Mouse (Mus musculus) v-Abl transformed pro-B cells (cell line): ENCODE results near the gene Tmem212.

Experiments
- in situ Hi-C, 2 experiments: fragments of 400-800 bp; cut with MboI; formaldehyde crosslinking; loops; one replicate each; pipeline ENCODE4 v1.15.1; 2025; ENCODE audit not compliant: unreplicated experiment in 2 of 2

The Tmem212 gene

GRCm38 (mm10) chr3:27901846-27902245, 5.7 kb upstream of the Tmem212 start:
- in situ Hi-C loops: no loop called here

- in situ Hi-C loops: no loop called here
Measured at GRCm38 (mm10) chr3:27899012-27899726, 3.0 kb upstream of the Tmem212 start.

- in situ Hi-C loops: no loop called here
Measured at GRCm38 (mm10) chr3:27898178-27898577, 2.0 kb upstream of the Tmem212 start.

- in situ Hi-C loops: no loop called here
Measured at GRCm38 (mm10) chr3:27886578-27886977, 9.6 kb downstream of the Tmem212 start.

GRCm38 (mm10) chr3:27885585-27885984, 10.6 kb downstream of the Tmem212 start:
- in situ Hi-C loops: no loop called here

- in situ Hi-C loops: no loop called here
Measured at GRCm38 (mm10) chr3:27881897-27882835, 14.0 kb downstream of the Tmem212 start.

DNA sequence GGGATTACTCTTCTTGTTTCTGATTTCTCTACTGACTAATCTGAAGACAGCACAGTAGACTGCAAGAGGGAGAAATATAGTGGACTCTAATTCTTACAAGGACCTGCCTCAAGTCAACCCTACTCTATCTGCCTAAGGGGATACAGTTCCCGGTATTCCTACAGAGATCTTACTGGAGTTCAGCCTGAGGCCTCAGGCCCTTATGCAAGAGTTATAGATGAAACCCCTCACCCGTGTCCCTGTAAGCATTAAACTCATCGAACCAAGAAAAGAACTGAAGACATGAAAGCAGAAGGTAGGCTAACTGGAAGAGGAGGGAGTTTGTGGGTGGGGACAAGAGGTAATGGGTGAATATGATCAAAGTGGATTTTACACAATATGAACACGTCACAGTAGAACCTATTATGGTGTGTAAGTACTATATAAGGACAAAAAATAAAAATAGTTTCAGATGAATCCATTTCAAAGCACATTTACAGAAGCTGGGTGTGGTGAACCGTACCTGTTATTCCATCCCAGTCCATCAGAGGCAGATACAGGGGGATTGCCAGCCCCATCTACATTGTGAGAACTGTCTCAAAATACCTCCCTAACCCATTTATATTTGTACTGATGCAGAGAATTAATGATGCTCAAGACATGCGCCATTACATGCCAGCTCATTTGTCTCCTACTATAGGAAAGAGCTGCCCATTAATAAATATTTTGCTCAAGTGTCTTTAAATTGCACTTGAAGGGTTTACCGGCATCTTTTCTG, 17.1 kb downstream of the Tmem212 start:
- in situ Hi-C loops: no loop called here

GRCm38 (mm10) chr3:27873268-27874073, 22.7 kb downstream of the Tmem212 start:
- in situ Hi-C loops: no loop called here

- in situ Hi-C loops: no loop called here
Measured at GRCm38 (mm10) chr3:27872429-27872828, 23.7 kb downstream of the Tmem212 start.

DNA sequence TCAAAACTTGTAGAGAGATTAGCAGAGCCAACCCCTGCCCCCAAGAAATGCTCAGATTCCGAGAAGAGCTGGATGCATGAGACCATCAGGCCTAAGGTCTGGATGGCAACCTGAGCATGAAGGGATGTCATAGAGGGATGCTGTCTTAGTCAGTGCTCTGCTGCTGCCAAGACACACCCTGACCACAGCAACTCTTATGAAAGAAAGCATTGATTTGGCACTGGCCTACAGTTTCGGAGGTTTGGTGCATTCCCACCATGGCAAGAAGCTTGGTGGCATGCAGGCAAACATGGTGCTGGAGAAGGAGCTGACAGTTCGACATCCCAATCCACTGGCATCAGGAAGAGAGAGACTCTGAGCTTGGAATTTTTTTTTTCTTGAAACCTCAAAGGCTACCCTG, 24.3 kb downstream of the Tmem212 start:
- in situ Hi-C loops: no loop called here

GRCm38 (mm10) chr3:27871371-27871770, 24.8 kb downstream of the Tmem212 start:
- in situ Hi-C loops: no loop called here

GRCm38 (mm10) chr3:27868681-27869080, 27.5 kb downstream of the Tmem212 start:
- in situ Hi-C loops: no loop called here

GRCm38 (mm10) chr3:27867731-27868130, 28.4 kb downstream of the Tmem212 start:
- in situ Hi-C loops: no loop called here

- in situ Hi-C loops: no loop called here
Measured at GRCm38 (mm10) chr3:27862821-27863740, 33.1 kb downstream of the Tmem212 start.

DNA sequence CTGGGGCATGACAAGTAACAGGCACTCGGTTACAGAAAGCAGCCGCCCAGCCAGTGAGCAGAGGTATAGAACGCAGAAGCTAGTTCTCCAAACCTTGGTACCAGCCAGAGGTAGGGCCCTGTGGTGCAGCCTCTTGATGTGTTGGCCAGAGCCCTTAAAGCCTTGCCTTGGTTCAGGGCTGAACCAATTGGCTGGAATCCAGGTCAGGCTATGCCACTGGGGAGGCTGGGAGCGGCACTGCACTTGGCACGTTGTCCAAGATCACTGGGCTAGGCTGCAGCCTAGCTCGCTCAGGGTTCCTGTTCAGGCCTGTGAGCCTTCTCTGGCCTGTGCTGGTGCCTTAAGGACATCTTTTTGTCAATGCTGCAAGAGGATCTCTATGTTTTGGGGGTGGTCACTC, 34.6 kb downstream of the Tmem212 start:
- in situ Hi-C loops: no loop called here

- in situ Hi-C loops: no loop called here
Measured at GRCm38 (mm10) chr3:27861086-27861485, 35.1 kb downstream of the Tmem212 start.

DNA sequence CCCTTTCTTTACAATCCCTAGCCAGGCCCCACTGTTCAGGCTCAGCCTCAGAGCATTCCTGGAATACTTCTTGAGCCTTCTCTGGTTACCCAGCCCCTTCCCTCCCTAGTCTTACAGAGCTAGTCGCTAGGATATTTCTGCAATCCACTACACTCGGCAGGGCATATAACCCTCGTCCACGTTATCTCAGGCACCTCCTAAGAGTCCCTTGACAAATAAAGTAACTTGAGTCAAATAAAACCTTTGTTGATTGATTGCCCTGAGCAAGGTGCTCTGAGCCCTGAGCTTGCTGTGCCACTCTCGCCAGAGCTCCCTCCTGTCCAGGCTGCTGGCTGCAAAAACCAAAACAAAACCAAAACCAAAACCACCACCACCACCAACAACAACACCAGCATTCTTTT, 37.0 kb downstream of the Tmem212 start:
- in situ Hi-C loops: no loop called here

DNA sequence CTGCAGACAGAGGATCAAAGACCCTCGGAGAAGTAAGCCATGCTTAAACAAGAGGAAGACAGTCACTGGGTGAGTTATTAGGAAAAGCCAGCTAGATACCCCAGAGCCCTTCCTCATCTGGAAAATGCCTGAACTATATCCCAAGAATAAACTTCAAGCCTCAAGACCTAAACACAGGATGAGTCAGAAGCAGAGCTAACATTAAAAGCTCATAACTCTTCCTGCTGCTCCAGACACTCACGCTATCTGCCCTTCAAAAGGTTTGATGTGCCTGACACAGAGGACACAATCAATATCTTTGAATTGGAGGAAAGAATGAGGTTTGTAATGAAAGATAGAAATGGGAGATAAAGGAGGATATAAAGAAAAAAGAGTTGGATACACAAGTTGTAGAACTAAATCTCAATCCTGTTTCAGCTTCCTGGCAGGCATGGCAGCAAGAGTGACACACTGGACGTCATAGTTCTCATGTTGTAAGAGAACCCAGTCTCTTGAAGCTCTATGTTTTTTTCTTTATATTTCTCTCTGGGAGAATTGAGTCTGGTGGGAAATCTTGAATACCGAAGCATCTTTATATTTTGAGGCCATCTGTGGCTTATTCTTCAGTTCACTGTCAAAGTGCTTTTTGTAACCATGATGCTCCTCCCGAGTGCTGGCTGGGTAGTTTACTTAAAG, 37.6 kb downstream of the Tmem212 start:
- in situ Hi-C loops: no loop called here

DNA sequence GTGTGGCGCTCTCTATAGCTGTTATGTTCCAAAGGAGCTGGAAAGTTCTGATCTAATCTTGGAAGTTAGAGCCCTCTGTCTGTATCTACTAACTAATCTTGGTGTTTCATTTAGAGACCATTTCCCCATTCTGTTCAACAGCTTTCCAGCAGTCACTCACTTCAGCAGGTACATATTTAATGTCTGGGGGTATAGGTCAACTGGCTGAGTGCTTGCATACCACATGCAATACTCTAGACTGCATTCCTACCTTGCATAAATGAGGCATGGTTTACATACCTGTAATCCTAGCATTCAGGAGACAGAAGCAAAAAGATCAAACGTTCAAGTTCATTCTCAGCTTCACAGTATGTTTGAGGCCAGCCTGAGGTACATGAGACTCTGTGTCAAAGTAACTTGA, 39.9 kb downstream of the Tmem212 start:
- in situ Hi-C loops: no loop called here
